Mouse (Mus musculus) v-Abl transformed pro-B cells (cell line): ENCODE data around the gene Fhl2.
"Not testable (repeated sequence)": the region's sequence is repeated elsewhere in the genome, so short reads cannot be mapped to it uniquely, and the experiment has no call there.

Experiments
- in situ Hi-C, 2 experiments: fragments of 400-800 bp; cut with MboI; formaldehyde crosslinking; loops; one replicate each; pipeline ENCODE4 v1.15.1; 2025; ENCODE audit not compliant: unreplicated experiment in 2 of 2

Fhl2 gene

DNA sequence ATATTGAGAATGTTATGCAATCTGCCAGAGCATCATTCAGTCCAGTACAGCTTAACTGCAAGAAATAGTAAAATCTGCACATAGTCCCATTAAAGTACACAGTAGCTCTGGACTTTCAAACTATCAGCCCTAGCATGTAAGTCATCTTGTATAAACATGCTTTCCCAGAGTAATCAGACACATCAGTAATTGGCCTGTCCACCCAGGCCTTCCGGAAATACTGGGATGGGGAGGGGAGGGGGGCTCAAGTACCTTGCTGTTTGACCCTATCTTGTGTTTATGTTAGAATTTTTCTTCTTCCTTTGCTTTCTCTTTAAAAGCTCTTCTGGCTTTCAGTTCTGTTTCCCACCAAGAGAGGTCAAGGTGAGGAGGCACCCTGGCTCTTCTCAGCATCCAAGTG, 725 bp downstream of the Fhl2 start:
- in situ Hi-C loops, result loop anchor here in 1 of 2 experiments (5.0 kb wide), 1 partner anchor 44 kb away; no protein-coding TSS in a partner anchor

DNA sequence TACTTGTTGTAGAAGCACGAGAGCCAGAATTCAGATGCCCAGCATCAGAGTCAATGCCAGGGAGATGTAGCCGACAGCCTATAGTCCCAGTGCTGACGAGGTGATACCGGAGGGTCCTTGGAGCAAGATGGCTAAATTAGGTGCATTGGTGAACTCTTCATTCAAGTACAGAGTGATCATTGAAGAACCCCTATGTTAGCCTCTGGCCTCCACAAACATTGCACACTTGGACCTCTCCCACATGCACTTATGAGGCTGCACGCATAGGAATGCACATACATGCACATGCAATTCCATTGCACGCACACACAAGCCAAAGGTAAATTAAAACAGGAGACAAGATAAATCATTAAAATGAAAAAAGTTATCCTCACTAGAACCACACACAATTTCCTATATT, 3.4 kb downstream of the Fhl2 start:
- in situ Hi-C loops, result no loop called here

DNA sequence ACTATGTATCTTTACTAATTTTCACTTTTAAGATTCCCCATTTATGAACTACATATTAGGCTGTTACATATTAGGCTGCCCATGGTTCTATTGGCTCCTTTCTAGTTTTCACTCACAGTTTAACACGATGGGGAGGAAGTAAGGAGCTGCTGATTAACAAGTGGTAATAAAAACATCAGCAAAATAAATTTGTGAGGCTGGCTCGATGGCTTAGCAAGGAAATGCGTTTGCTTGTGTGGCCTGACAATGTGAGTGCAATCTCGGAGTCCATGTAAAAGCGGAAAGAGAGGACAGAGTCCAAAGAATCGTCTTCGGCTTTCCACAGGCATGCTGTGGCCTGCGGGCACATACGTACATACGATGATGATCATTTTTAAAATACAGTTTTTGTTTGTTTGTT, 4.3 kb downstream of the Fhl2 start:
- in situ Hi-C loops, result no loop called here

DNA sequence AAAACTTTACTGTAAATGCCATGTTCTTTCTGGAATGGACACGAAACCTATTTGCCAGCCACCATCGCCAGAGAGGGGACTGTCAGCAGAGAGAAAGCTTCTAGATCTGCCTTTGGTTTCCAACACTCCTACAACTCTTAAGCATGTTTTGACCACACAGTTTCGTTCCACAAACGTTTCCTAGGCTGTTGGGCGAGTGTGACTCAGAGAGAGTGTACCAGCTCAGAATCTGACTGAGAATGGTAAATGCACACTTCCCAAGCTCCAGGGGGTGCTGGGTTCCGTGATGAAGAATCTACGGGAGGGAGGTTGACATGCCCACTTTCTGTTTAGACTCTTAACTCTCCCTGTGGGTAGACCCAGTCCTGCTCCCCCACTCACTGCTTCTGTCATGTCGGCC, 5.7 kb downstream of the Fhl2 start:
- in situ Hi-C loops, result no loop called here

DNA sequence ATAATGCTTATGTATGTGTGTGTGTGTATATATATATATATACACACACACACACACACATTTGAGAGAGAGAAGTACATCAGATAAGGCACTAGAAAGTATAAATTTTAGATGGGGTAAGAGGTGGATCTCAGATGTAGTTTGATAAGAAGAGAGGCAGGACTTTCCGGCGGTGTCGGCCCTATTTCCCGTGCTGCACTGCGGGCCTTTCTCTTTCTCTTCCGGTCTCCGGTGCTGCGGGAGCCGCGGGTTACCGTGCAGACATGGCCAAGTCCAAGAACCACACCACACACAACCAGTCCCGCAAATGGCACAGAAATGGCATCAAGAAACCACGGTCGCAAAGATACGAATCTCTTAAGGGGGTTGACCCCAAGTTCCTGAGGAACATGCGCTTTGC, 7.9 kb downstream of the Fhl2 start:
- in situ Hi-C loops, result not testable (repeated sequence)

GRCm38 (mm10) chr1:43186334-43186733, 10.4 kb downstream of the Fhl2 start:
- in situ Hi-C loops, result no loop called here

GRCm38 (mm10) chr1:43180912-43181311, 15.9 kb downstream of the Fhl2 start:
- in situ Hi-C loops, result no loop called here

DNA sequence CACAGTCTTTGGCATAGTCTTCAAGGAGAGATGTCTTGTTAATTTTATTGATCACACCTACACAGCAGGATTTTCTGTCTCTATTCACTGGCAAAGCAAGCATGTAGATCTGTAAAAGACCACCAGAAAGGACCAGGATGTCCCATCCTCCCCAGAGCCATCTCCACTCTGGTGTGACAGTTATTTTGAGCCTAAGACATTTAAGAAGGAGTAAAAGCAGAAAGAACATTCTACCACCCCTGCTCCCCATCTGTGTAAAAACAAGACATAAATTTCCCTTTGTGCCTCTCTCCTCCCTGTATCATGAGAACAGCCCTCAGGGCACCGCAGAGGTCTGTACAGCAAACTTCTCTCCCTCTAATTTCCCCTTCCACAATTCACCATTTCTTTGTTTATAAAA, 18.0 kb downstream of the Fhl2 start:
- in situ Hi-C loops, result no loop called here

- in situ Hi-C loops, result no loop called here
These were observed 18.4 kb downstream of the Fhl2 start for GRCm38 (mm10) chr1:43178378-43178777.

DNA sequence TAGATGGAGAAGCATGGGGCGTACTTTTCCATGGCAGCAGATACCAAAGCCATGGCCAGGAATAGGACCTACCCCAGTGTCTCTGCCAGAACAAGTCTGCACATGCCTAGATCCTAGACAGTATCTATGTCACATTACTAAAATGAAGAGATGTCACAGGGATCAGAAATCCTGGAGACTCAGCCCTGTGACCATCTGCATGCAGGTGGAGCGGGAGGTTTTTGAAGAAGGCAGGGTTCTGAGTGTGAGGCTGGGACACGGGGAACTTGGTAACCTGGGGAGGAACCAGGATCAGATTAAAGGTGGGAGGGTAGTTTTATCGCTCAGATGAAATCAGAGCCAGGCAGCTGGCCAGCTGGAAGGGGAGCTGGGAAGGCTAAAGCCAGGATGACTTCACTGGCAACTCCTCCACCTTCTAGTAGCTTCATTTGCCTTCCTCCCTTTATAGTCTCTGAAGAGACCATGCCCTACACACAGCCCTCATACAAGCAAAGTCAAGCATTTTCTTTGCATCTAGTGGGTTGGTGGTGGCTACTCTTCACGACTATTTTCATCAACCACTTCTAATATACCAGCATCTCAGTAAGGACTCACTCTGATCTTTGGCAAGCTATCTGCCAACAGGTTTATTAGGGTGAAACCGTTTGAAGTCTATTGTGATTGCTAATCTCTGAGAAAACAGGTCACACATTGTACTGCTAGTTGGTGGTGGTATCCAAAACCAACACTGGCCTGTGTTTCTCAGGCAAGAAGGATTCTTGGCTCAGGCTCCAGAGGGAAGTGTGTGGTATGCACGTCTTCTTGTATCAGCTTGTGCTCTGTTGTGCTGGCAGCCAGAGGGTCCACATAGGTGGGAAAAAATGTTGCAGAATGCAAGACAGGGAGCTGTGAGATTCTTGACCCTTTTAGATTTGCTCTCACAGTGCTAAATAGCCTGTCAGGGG, 23.2 kb downstream of the Fhl2 start:
- in situ Hi-C loops, result no loop called here

GRCm38 (mm10) chr1:43171816-43172215, 25.0 kb downstream of the Fhl2 start:
- in situ Hi-C loops, result no loop called here

DNA sequence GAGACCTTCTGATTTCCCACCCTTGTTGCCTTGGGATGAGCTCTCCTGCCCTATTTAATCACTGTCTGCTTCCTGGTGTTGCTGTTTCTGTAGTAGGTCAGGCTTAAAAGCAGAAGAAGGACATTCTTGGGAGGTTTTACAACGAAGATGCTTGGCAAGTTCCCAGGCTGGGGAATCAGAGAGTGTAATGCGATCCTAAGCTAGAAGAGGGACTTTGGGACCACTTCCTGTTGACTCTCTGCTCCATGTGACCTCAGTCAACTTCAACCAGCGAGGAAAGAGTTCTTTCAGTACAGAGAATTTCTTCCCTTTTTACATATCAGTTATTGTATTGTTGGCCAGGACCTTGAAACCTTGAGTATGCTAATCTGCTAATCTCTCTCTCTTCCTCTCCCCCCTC, 25.7 kb downstream of the Fhl2 start:
- in situ Hi-C loops, result no loop called here

DNA sequence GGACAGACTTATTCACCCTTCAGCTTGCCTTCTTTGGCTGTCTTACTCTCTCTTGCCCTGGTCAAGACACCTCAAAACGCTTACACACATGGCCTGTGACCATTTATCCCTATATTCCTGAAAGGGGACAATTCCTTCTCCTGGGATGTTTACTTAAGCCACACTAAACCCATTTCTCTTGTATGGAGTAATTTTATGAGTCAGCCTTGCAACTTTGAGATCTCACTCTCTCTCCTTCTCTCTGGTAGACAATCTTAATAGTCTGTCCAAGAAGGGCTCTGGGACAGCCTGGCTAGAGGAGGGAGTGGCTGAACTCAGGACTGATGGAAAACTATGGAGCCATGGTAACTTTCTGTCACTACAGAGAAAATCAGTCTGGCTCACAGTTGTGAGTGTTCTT, 27.1 kb downstream of the Fhl2 start:
- in situ Hi-C loops, result no loop called here

DNA sequence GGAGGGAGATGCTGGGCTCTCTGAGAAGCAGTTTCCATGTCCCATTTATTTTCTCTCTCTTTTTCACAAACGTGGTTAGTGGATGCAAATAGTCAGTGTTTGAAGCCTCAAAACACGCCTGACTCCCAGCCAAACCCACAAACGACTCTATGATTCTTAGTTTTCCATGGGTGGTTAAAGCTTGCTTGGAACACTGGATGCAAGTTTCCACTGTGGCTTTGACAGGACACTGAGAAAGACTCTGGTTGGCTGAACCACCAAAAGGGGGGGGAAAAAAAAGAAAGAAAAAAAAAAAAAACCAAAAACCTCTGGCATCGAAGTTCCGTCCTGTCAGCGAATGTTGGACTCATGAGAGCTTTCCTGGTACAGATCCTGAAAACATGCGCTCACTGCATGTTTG, 27.6 kb downstream of the Fhl2 start:
- in situ Hi-C loops, result no loop called here

GRCm38 (mm10) chr1:43168618-43169017, 28.2 kb downstream of the Fhl2 start:
- in situ Hi-C loops, result no loop called here

- in situ Hi-C loops, result no loop called here
These were observed 28.8 kb downstream of the Fhl2 start for GRCm38 (mm10) chr1:43168026-43168425.

- in situ Hi-C loops, result no loop called here
These were observed 32.2 kb downstream of the Fhl2 start for GRCm38 (mm10) chr1:43164582-43164981.

DNA sequence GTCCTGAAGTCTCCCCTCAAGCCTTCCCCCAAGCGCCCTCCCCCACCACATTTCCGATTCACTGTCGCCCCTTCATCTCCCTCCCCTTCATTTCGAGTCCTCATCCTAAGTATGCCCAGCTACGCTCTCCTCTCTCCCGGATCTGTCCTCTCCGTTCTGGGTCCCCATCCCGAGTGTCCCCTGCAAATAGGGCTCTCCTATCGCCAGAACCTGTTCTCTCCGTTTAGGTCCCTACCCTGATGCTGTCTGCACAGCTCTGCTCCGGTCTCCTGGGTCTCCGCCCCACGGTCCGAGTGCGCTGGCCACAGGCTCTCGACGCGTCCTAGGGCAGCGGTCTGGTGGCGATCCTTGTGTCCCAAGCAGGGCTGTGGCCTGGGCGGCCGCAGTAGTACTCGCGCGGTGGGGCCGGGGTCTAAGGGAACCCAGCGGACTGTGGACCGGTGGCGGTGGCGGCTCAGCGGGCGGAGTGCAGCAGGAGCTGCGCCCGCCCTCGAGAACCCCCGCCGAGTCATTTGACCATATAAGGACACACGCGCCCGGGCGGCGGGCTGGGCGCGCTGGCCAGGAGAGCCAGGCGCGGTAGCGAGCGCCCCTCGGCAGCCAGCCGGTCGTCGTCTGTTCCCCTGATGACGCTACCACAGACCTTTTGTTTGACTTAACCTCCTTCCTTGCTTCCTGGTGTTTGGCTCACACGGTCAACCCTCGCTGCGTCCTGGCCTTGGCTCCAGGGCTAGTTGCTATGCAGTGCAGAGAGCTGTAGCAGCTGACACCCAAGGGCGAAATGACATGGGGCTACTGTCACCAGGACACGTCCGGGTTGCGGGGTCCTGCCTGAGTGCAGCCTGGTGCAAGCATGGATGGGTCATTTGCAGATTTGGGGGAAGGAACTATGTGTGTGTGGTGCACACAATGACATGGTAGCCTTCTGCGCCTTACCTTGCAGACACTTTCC, 33.0 kb downstream of the Fhl2 start:
- in situ Hi-C loops, result no loop called here

DNA sequence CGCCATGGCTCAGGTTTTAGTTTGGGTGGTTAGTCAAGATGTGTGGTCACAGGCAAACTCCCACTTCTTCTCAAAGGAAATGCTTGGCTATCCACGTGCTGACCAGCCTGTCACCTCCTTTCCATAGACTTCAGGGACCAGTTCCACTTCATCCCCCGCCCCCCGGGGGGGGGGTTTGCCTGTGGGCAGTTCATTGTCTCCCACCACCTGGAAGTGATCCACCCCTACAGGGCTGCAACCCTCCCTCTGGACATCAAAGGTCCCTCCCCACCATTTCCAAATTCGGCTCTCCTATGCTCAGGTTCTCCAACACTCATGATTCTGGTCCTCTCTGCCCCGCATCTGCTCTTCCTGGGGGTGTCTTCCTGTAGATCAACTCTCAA, 33.7 kb downstream of the Fhl2 start:
- in situ Hi-C loops, result no loop called here

- in situ Hi-C loops, result no loop called here
These were observed 34.4 kb downstream of the Fhl2 start for GRCm38 (mm10) chr1:43162394-43162793.

- in situ Hi-C loops, result no loop called here
These were observed 37.4 kb downstream of the Fhl2 start for GRCm38 (mm10) chr1:43159429-43159828.
